Mouse (Mus musculus): Measurements from ENCODE around the gene Atp6ap2. TPM values are rescaled to one million over a fixed set of nuclear protein-coding genes. Genes with fewer than 3 reads are reported as not detected.

Gene Atp6ap2
- polyA plus RNA-seq (2017; shearing (Covaris generic)), result 96.9 TPM

GRCm38 (mm10) chrX:12587192-12587957 is at the start of gene Atp6ap2:
Gene Atp6ap2, plus strand, starts transcription at chrX:12587801.

Other genes with a start within 250 kb of the Atp6ap2 start
- gene 1810030O07Rik, start 85.9 kb downstream of the Atp6ap2 start, polyA plus RNA-seq (2017; shearing (Covaris generic)), result 77.7 TPM
- gene Med14, start 174.3 kb downstream of the Atp6ap2 start, polyA plus RNA-seq (2017; shearing (Covaris generic)), result 7.7 TPM